Mouse (Mus musculus) embryonic facial prominence, embryonic 11.5 days (tissue): ENCODE data around the gene Capza1. TPM values are rescaled to one million over a fixed set of nuclear protein-coding genes. Genes with fewer than 3 reads are reported as not detected.
A peak's percentile ranks its signal among the peaks of the same experiment; 100 is the strongest.

ENCODE experiments used
- ATAC-seq: fragments of 200-750 bp; cut with Nextera tagmentation; replicated peaks from 2 replicates; pipeline ENCODE4 v1.8.0; 2017; ENCODE audit warnings: low read depth; ENCODE audit not compliant: insufficient number of reproducible peaks, low FRiP score, low TSS enrichment
- DNase-seq: peaks from one replicate; pipeline ENCODE4 v3.0.0-alpha.2; 2015; ENCODE audit warnings: low spot score
- H3K27ac ChIP-seq: fragments of 300-500 bp; sonication (generic); replicated peaks from 2 replicates; pipeline ENCODE4 v1.5.1; 2014; ENCODE audit warnings: mild to moderate bottlenecking, low read depth, low read length, control low read depth
- H3K27me3 ChIP-seq: fragments of 300-500 bp; sonication (generic); 2 replicates; pipeline ENCODE4 v1.6.1; 2014; ENCODE audit warnings: mild to moderate bottlenecking, low read length, moderate library complexity, mixed read lengths; ENCODE audit not compliant: control insufficient read depth, insufficient read depth
- H3K36me3 ChIP-seq: fragments of 300-500 bp; sonication (generic); replicated peaks from 2 replicates; pipeline ENCODE4 v1.6.1; 2014; ENCODE audit warnings: low read depth, mild to moderate bottlenecking, low read length, moderate library complexity, mixed read lengths; ENCODE audit not compliant: control insufficient read depth, insufficient read depth
- H3K4me1 ChIP-seq: fragments of 300-500 bp; sonication (generic); 2 replicates; pipeline ENCODE4 v1.6.1; 2014; ENCODE audit warnings: low read length, mixed read lengths; ENCODE audit not compliant: control insufficient read depth, insufficient read depth
- H3K4me2 ChIP-seq: fragments of 300-500 bp; sonication (generic); 2 replicates; pipeline ENCODE4 v1.6.1; 2014; ENCODE audit warnings: low read depth, mild to moderate bottlenecking, control low read depth, low read length, moderate library complexity
- H3K4me3 ChIP-seq: fragments of 300-500 bp; sonication (generic); 2 replicates; pipeline ENCODE4 v1.5.1; 2014; ENCODE audit warnings: low read depth, low read length, control low read depth
- H3K9ac ChIP-seq: fragments of 300-500 bp; sonication (generic); replicated peaks from 2 replicates; pipeline ENCODE4 v1.6.1; 2014; ENCODE audit warnings: mild to moderate bottlenecking, control low read depth, low read length
- H3K9me3 ChIP-seq: fragments of 300-500 bp; sonication (generic); replicated peaks from 2 replicates; pipeline ENCODE4 v1.6.1; 2016; ENCODE audit warnings: mild to moderate bottlenecking, low read length, inconsistent platforms, mixed read lengths; ENCODE audit not compliant: control insufficient read depth
- WGBS: fragments of 180-500 bp; shearing (Covaris S2); extraction: QIAGEN DNeasy Blood & Tissue Kit; methylation state at CpG from one replicate; pipeline ENCODE4 v1.1.7; 2014; 5-methylcytosine and 5-hydroxymethylcytosine counted together
- polyA plus RNA-seq: library from polyadenylated mRNA; unstranded; fragments of >200 nt; fragmentation: Nextera tagmentation; extraction: Ambion mirVana; gene quantifications from 2 replicates; pipeline ENCODE4 v1.2.1, GENCODE M21; 2014

Capza1 gene
- polyA plus RNA-seq, result 232 and 250 TPM in 2 replicates

DNA sequence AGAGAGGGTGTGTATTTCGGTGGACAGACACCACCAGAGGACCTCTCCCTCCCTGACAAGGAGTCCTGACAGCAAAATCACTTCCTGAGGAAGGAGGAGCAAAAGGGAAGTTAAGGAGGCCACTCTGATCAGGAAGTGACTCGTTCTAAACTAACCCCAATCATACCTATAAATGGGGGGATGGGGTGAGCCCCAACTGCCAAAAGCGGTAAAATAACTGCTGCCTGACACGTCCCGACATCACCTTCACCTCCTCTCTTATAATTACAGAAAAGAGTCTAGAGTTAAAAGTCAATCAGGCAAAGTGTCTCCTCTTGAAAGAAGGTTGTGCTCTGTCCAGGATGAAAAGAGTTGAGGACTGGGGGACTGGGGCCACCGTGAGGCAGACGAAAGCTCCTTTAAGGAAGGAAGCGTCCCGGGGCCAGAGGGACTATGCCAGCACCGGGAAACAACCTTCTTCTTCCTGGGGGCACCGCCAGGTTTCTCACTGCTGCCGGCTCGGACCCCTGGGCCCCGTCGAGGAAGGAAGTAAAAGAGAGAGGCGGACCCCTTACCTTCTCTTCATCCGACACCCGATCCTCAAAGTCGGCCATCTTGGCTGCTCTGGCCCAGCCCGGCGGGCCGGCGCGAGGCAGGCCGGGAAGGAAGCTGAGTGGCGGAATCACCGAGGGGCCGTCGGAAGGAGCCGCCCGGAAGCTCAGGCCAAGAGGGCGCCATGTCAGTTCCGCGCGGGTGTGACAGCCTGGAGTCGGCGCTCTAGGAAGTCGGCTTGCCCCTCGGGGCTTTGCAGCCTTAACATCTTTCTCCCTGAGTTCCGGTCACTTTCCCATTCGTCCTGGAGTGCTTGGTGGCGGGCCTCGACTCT lies at the start of gene Capza1, which contains the start of gene St7l:
Capza1 (minus strand) TSS at position 720 of the 865 bp plus-strand sequence.
St7l (plus strand) TSS at position 220 of the 865 bp plus-strand sequence.
- under 1% methylated on average over 43 of the region's 43 CpGs for WGBS
- peak within 1 kb of the TSS; percentile 74 for H3K27ac ChIP-seq

DNA sequence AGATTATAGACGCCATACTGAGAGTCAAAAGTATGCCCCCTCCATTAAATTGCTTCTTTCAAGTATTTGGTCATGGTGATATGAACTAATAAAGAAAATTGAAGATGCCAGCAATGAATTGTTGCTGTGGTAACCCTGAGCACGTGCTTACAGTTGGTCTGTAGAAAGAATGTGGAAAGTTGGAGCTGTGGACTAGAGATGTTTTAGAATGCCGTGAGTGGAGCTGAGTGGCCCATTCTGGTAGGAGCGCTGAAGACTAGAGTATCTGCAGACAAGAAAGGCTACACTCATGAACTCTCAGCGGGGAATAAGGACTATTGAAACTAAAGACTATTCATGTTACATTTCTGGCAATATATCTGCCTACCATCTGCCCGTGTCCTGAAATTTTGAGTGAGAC lies 44.9 kb upstream of the Capza1 start:
- no peak for DNase-seq
- WGBS, result 91% methylated on average over 6 of the region's 6 CpGs
- no peak overlapping the region for H3K27ac ChIP-seq

More for the DNA sequence above, at the start of gene Capza1, which contains the start of gene St7l:
- Histone ChIP-seq H3K9me3 (no peaks in the 10 kb centered on the region), H3K27me3 (no peaks in the 10 kb centered on the region), H3K36me3 (no peaks in the 10 kb centered on the region), H3K4me3 (peak within 1 kb of the TSS; percentile 90), H3K4me1 (no peaks in the 10 kb centered on the region), H3K4me2 (peak within 1 kb of the TSS; percentile 58), H3K9ac (peak within 1 kb of the TSS; percentile 97)
- DNase-seq (peak; percentile 91), ATAC-seq (peak; percentile 96)

DNA sequence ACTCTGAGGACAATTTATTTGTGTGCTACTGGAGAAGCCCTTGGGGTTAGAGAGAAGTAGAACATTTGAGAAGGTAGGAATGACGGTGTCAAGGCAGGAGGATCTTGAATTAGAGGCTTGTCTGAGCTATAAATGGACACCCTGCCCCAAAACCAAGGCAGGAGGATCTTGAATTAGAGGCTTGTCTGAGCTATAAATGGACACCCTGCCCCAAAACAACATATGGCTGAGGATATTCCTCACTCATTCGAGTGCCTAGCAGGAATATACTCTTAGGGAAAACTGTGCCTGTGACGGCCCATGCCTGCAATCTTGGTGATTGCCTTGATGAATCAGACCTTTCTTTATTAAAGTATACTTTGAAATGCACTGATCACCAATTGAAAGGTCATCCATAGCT lies 41.7 kb upstream of the Capza1 start:
- Histone ChIP-seq H3K27ac (no peak overlapping the region), H3K27me3 (no peaks in the 10 kb centered on the region), H3K4me2 (no peak overlapping the region), H3K36me3 (no peaks in the 10 kb centered on the region), H3K9ac (no peak overlapping the region), H3K4me1 (no peaks in the 10 kb centered on the region), H3K9me3 (no peaks in the 10 kb centered on the region), H3K4me3 (no peak overlapping the region)
- DNase-seq (no peak), ATAC-seq (no peak)
- 82% methylated on average over 3 of the region's 3 CpGs for whole genome bisulfite sequencing

More for the DNA sequence above, 44.9 kb upstream of the Capza1 start:
- H3K27me3 ChIP-seq, result no peaks in the 10 kb centered on the region
- H3K4me2 ChIP-seq, result no peak overlapping the region
- no peak overlapping the region for H3K4me3 ChIP-seq
- no peaks in the 10 kb centered on the region for H3K4me1 ChIP-seq
- no peaks in the 10 kb centered on the region for H3K36me3 ChIP-seq
- H3K9ac ChIP-seq, result no peak overlapping the region
- H3K9me3 ChIP-seq, result no peaks in the 10 kb centered on the region
- no peak for ATAC-seq

DNA sequence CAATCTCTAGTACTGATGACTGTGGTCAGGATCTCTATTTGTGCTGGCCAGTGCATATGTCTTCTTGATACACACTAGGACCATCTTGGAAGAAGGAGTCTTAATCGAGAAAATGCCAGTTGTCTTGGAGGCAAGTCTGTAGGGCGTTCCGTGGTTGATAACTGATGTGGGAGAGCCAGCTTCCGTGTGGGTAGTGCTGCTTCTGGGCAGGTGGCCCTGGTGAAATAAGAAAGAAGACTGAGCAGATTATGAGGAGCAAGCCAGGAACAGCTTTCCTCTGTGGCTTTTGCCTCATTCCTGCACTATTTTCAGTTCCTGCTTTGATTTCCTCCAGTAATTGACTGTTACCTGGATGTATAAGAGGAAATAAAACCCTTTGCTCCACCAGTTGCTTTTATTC lies 41.1 kb upstream of the Capza1 start:
- 94% methylated on average over 4 of the region's 4 CpGs for WGBS
- no peak overlapping the region for H3K4me3 ChIP-seq
- no peak overlapping the region for H3K4me2 ChIP-seq
- H3K36me3 ChIP-seq, result no peaks in the 10 kb centered on the region
- H3K27ac ChIP-seq, result no peak overlapping the region
- H3K9me3 ChIP-seq, result no peaks in the 10 kb centered on the region
- no peak overlapping the region for H3K9ac ChIP-seq
- H3K4me1 ChIP-seq, result no peaks in the 10 kb centered on the region
- DNase-seq (no peak), ATAC-seq (no peak)
- no peaks in the 10 kb centered on the region for H3K27me3 ChIP-seq

DNA sequence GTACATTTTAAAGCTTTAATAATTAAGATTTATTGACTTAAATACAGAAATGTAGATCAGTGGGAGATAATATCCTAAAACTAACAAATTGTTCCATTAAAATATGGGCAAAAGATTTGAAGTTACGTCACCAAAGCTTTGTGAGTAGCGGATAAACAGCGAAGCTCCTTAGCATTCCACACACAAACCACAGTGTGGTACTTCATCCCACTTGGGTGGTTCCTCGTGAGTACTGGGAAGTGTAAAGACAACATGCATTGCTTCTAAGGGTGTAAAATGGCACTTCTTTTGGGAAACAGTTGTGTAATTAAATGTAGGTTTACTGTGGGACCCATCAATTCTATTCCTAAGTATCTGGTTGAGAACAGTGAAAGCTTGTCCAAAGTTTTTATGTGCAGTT lies 36.8 kb upstream of the Capza1 start:
- H3K27me3 ChIP-seq, result no peaks in the 10 kb centered on the region
- no peaks in the 10 kb centered on the region for H3K4me1 ChIP-seq
- H3K4me2 ChIP-seq, result no peak overlapping the region
- no peaks in the 10 kb centered on the region for H3K36me3 ChIP-seq
- no peaks in the 10 kb centered on the region for H3K9me3 ChIP-seq
- 88% methylated on average over 4 of the region's 4 CpGs for WGBS
- H3K4me3 ChIP-seq, result no peak overlapping the region
- DNase-seq (no peak), ATAC-seq (no peak)
- no peak overlapping the region for H3K9ac ChIP-seq
- no peak overlapping the region for H3K27ac ChIP-seq

DNA sequence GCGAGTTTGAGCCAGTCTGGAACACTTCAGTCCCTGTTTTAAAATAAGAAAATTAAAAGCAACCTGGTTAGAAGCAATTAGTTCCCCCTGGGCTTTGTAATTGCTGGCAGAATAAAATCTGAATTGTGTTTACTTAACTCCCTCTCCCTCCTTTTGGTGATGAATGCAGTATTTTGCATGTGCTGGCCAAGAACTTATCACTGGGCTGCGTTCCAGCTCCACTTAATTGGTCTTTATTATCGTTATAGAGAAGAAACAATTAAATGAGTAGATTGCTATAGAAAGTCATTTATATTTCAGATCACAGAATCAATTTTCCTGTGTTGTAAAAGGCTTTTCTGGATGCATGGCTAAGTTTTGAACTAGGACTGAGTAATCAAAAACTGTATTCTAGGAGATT lies 31.8 kb upstream of the Capza1 start:
- DNase-seq, result no peak
- H3K36me3 ChIP-seq, result no peaks in the 10 kb centered on the region
- no peak overlapping the region for H3K9ac ChIP-seq
- H3K9me3 ChIP-seq, result no peaks in the 10 kb centered on the region
- ATAC-seq, result no peak
- H3K4me1 ChIP-seq, result no peaks in the 10 kb centered on the region
- WGBS, result 82% methylated on average over 3 of the region's 3 CpGs
- H3K27me3 ChIP-seq, result no peaks in the 10 kb centered on the region
- H3K4me3 ChIP-seq, result no peak overlapping the region
- no peak overlapping the region for H3K4me2 ChIP-seq
- no peak overlapping the region for H3K27ac ChIP-seq

DNA sequence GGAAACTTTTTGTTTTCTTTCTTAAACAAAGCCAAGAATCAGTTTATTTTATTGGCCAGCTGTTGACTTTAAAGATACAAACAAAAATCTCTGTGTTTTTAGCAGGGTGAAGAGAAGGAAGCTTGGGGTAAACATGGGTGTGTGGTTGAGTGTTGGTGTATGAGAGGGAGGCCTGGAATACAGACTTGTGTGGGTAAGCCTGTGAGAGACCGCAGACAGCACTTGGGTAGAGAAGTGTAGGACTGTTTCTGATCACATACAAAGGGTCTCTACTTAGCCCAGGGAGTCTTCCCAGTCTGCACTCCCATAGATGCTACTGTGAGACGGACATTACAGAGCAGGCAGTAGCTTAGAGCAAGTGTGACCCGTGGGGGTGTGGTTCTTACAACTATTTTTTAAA lies 24.3 kb upstream of the Capza1 start:
- H3K9me3 ChIP-seq, result no peaks in the 10 kb centered on the region
- H3K4me3 ChIP-seq, result no peak overlapping the region
- H3K4me1 ChIP-seq, result no peaks in the 10 kb centered on the region
- ATAC-seq (no peak), DNase-seq (no peak)
- peaks cover 3% of the 10 kb centered on the region; the same call in 1 of the 2 replicates for H3K36me3 ChIP-seq
- H3K27ac ChIP-seq, result no peak overlapping the region
- no peak overlapping the region for H3K9ac ChIP-seq
- no peak overlapping the region for H3K4me2 ChIP-seq
- WGBS, result 84% methylated on average over 3 of the region's 3 CpGs
- H3K27me3 ChIP-seq, result no peaks in the 10 kb centered on the region

DNA sequence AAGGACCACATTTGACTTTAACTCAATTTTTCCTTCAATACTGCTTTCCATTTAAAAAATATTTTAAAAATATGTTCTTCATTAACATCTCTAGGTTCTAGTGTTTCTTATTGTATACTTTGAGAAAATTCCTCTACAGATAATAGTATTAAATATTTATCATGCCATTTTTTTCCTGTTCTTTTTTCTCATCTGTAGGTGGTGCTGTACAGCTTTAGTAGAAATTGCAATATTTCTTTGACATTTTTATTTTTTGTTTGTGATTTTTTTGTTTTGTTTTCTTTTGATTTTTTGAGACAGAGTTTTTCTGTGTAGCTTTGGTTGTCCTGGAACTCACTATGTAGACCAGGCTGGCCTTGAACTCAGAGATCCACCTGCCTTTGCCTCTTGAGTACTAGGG lies 5.3 kb upstream of the Capza1 start:
- H3K9me3 ChIP-seq, result no peaks in the 10 kb centered on the region
- H3K4me2 ChIP-seq, result no peak overlapping the region
- H3K27ac ChIP-seq, result no peak overlapping the region
- no peak overlapping the region for H3K9ac ChIP-seq
- ATAC-seq (no peak), DNase-seq (no peak)
- no peaks in the 10 kb centered on the region for H3K4me1 ChIP-seq
- no peak overlapping the region for H3K4me3 ChIP-seq
- H3K36me3 ChIP-seq, result peaks cover 6% of the 10 kb centered on the region
- no peaks in the 10 kb centered on the region for H3K27me3 ChIP-seq
